Mouse (Mus musculus) ES-E14 (cell line): ENCODE measurements at regions not wholly inside any gene's neighbourhood (a gene's known extent, or its start where the extent isn't known, plus 50 kb on each side); places are given as distances from the start of the nearest gene placed in this dataset.

Source experiments
- DNase-seq: peaks from one replicate; pipeline ENCODE4 v3.0.0-alpha.2; 2013; ENCODE audit warnings: low read depth, low spot score
- H3K27ac ChIP-seq: 2 replicates; pipeline ENCODE4 v1.5.1; 2012; ENCODE audit warnings: low read depth, mild to moderate bottlenecking, low read length, moderate library complexity, mixed read lengths; ENCODE audit not compliant: poor library complexity, insufficient read depth, severe bottlenecking
- H3K36me3 ChIP-seq: 2 replicates; pipeline ENCODE4 v1.6.1; 2012; ENCODE audit warnings: mild to moderate bottlenecking, low read length, moderate library complexity, mixed read lengths; ENCODE audit not compliant: control insufficient read depth, poor library complexity, insufficient read depth, severe bottlenecking
- H3K4me1 ChIP-seq, 2 experiments: fragments of 150-350 bp in 1 of 2; sonication (generic) in 1 of 2; 2 replicates each; pipeline ENCODE4 v1.6.1; 2012; ENCODE audit warnings: low read length in 2 of 2, mild to moderate bottlenecking in 1 of 2, mixed read lengths in 1 of 2; ENCODE audit not compliant: control insufficient read depth in 2 of 2, insufficient read depth in 2 of 2, poor library complexity in 1 of 2
- H3K4me3 ChIP-seq, 2 experiments: fragments of 150-350 bp in 1 of 2; sonication (generic) in 1 of 2; 2 replicates each; pipeline ENCODE4 v1.5.1; 2012; ENCODE audit warnings: low read length in 2 of 2, low read depth in 1 of 2, mild to moderate bottlenecking in 1 of 2, mixed read lengths in 1 of 2; ENCODE audit not compliant: insufficient read depth in 1 of 2, poor library complexity in 1 of 2, severe bottlenecking in 1 of 2
- H3K9ac ChIP-seq: 2 replicates; pipeline ENCODE4 v1.6.1; 2012; ENCODE audit warnings: low read depth, mild to moderate bottlenecking, low read length, mixed read lengths; ENCODE audit not compliant: poor library complexity, insufficient read depth, severe bottlenecking
- H3K9me3 ChIP-seq: fragments of 150-350 bp; sonication (generic); 2 replicates; pipeline ENCODE4 v1.6.1; 2012; ENCODE audit warnings: low read depth, mild to moderate bottlenecking, low read length; ENCODE audit not compliant: control insufficient read depth, insufficient read depth
- CHD2 ChIP-seq: IDR thresholded peaks from 2 replicates; pipeline ENCODE4 v1.6.1; 2014; ENCODE audit warnings: mild to moderate bottlenecking, low read depth, low read length, inconsistent platforms
- HCFC1 ChIP-seq: IDR thresholded peaks from 2 replicates; pipeline ENCODE4 v1.6.1; 2012; ENCODE audit warnings: low read length, inconsistent platforms, borderline replicate concordance; ENCODE audit not compliant: insufficient read depth
- MAFK ChIP-seq: IDR thresholded peaks from 2 replicates; pipeline ENCODE4 v1.6.1; 2014; ENCODE audit warnings: mild to moderate bottlenecking, low read depth, low read length, inconsistent platforms; ENCODE audit not compliant: insufficient read depth
- ZC3H11A ChIP-seq: IDR thresholded peaks from 2 replicates; pipeline ENCODE4 v1.6.1; 2012; ENCODE audit warnings: low read depth, mild to moderate bottlenecking, inconsistent platforms, low read length, borderline replicate concordance
- ZNF384 ChIP-seq: IDR thresholded peaks from 2 replicates; pipeline ENCODE4 v1.6.1; 2012; ENCODE audit warnings: low read depth, low read length, inconsistent platforms
- in situ Hi-C, 2 experiments: fragments of 600-800 bp; cut with MboI; formaldehyde crosslinking; loops; one replicate each; pipeline ENCODE4 v1.15.1; 2025; ENCODE audit warnings: low sequenced_read_pairs in 2 of 2, inconsistent platforms in 1 of 2; ENCODE audit not compliant: unreplicated experiment in 2 of 2

DNA sequence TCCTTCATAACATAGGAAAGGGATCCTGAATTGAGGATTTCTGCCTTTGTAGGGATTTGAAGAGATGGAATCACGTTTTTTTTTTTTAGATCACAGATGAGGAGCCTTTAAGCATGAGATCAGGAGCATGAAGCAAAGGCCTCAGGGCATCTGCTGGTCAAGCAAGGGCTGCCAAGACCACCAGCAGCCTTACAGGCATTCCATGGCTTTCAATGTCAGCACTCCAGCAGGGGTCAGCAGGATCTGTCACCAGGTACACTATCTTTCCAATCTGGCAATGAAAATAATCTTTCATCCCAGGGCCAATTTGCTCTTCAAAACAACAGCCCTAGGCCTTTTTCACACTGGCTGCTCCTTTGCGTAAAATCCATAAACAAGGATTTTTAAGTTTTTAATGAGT lies 85.3 kb upstream of the Kcnab1 start:
- no peak for TF ChIP-seq CHD2
- TF ChIP-seq HCFC1, result no peak
- no peak for TF ChIP-seq MAFK
- TF ChIP-seq ZNF384, result no peak
- TF ChIP-seq ZC3H11A, result no peak
- DNase-seq, result no peak
- Histone ChIP-seq H3K4me1 (no peaks in the 10 kb centered on the region), H3K36me3 (no peaks in the 10 kb centered on the region), H3K4me3 (no peak overlapping the region), H3K27ac (no peak overlapping the region), H3K9me3 (no peaks in the 10 kb centered on the region), H3K9ac (no peak overlapping the region)
- in situ Hi-C loops, result no loop called here

DNA sequence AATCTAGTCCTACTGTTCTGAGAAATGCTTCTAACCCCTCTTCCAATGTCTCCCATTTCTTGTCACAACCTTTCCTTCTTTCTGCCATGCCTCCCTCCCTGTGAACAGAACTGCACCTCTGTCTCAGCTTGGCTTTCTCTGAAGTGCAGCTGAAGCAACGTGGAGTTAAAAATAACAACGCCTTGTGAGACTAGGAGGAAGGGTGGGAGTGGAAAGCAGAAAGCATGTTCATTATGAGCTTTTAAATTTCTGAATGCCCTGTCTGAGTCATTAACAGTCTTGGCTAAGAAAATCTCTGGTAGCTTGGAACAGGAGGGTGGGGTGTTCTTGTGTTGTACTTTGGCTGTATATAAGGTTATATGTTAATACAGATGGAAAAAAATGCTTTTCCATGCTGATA lies 71.6 kb upstream of the Kcnab1 start:
- DNase-seq, result no peak
- Histone ChIP-seq H3K4me3 (no peak overlapping the region), H3K9ac (no peak overlapping the region), H3K36me3 (no peaks in the 10 kb centered on the region), H3K4me1 (no peaks in the 10 kb centered on the region), H3K27ac (no peak overlapping the region), H3K9me3 (no peaks in the 10 kb centered on the region)
- TF ChIP-seq MAFK (no peak), CHD2 (no peak), ZC3H11A (no peak), HCFC1 (no peak), ZNF384 (no peak)
- in situ Hi-C loops, result no loop called here

DNA sequence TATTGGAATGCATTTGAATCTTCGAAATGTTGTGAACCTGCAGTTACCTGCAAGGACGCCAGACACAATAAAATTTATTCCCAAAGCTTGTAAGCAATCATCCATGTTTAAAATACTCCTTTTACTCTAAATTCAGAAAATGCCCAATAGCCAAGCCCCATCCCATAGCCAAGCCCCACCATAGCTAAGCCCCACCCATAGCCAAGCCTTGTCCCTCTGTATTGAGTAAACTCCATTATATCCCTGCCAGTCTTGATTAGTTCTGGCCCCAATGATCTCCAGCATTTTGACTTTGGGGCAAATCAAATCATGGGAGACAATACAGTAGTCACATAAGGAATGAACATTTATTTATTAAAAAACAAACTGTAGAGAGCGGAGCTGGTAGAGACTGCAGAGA lies 61.3 kb upstream of the Kcnab1 start:
- Histone ChIP-seq H3K9me3 (no peaks in the 10 kb centered on the region), H3K4me3 (no peak overlapping the region), H3K4me1 (no peaks in the 10 kb centered on the region), H3K36me3 (no peaks in the 10 kb centered on the region), H3K9ac (no peak overlapping the region), H3K27ac (no peak overlapping the region)
- DNase-seq, result no peak
- TF ChIP-seq ZNF384 (no peak), HCFC1 (no peak), ZC3H11A (no peak), CHD2 (no peak), MAFK (no peak)
- in situ Hi-C loops, result no loop called here

DNA sequence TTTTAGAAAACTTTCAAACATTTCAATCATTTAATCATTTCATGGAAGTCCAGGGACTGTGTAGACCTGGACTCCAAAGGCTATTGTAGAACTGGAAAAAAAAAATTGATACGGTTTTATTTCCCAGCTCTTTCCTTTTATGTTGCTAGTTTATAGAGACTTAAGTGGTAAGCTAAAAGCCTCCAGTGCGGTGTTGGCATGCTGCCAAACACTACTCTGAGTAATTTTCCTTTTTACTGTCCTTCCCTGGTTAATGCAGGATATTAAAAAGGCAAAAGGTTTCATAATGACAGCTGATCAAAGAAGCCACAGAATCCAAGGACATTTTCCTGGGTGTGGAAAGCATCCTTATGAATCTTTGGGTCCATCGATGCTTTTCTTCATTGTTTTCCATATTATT lies 53.8 kb upstream of the Kcnab1 start:
- H3K4me3 ChIP-seq, result no peak overlapping the region
- H3K27ac ChIP-seq, result no peak overlapping the region
- no peaks in the 10 kb centered on the region for H3K4me1 ChIP-seq
- no peaks in the 10 kb centered on the region for H3K36me3 ChIP-seq
- in situ Hi-C loops, result no loop called here
- TF ChIP-seq HCFC1, result no peak
- TF ChIP-seq CHD2, result no peak
- TF ChIP-seq MAFK, result no peak
- no peak for TF ChIP-seq ZC3H11A
- TF ChIP-seq ZNF384, result no peak
- H3K9ac ChIP-seq, result no peak overlapping the region
- DNase-seq, result no peak
- H3K9me3 ChIP-seq, result no peaks in the 10 kb centered on the region
